Mouse (Mus musculus): ENCODE data around the gene Rab11fip2. TPM values are rescaled to one million over a fixed set of nuclear protein-coding genes. Genes with fewer than 3 reads are reported as not detected.

Rab11fip2 gene
- polyA plus RNA-seq, 1 experiment from 2014 or later: 7.2 TPM

GRCm38 (mm10) chr19:59885301-59885700 is 58.2 kb downstream of the Rab11fip2 start:
- no peak overlapping the region for H3K27ac ChIP-seq
- WGBS: 82% methylated on average over 2 of the region's 2 CpGs

GRCm38 (mm10) chr19:59877238-59877637 is 66.2 kb downstream of the Rab11fip2 start:
- Histone ChIP-seq H3K27ac (no peak overlapping the region), H3K36me3 (ENCODE audit: insufficient read depth, low read length) (no peaks in the 10 kb centered on the region), H3K4me3 (replicated peaks; ENCODE audit: low read depth, low read length) (no peak overlapping the region), H3K4me1 (replicated peaks; ENCODE audit: insufficient read depth, low read length) (no peaks in the 10 kb centered on the region), H3K9ac (ENCODE audit: low read depth, low read length) (no peak overlapping the region), H3K4me2 (ENCODE audit: low read length) (no peak overlapping the region), H3K9me3 (replicated peaks; ENCODE audit: low read length) (no peaks in the 10 kb centered on the region; the same call in 1 of the 2 replicates), H3K27me3 (ENCODE audit: insufficient read depth, low read length) (no peaks in the 10 kb centered on the region)
- TF ChIP-seq CTCF (IDR thresholded peaks at IDR 0.05; ENCODE audit: low read depth): no peak
- 88% methylated on average over 2 of the region's 2 CpGs for WGBS
- no peak for ATAC-seq (replicated peaks; ENCODE audit: low FRiP score, low read depth)
- DNase-seq (ENCODE audit: low spot score): no peak

More at GRCm38 (mm10) chr19:59885301-59885700, 58.2 kb downstream of the Rab11fip2 start:
- H3K4me2 ChIP-seq (ENCODE audit: low read length): no peak overlapping the region
- H3K9ac ChIP-seq (ENCODE audit: low read depth, low read length): no peak overlapping the region
- no peak for TF ChIP-seq CTCF (IDR thresholded peaks at IDR 0.05; ENCODE audit: low read depth)
- ATAC-seq (replicated peaks; ENCODE audit: low FRiP score, low read depth): no peak
- no peaks in the 10 kb centered on the region for H3K27me3 ChIP-seq (ENCODE audit: insufficient read depth, low read length)
- DNase-seq (ENCODE audit: low spot score): no peak
- no peak overlapping the region for H3K4me3 ChIP-seq (replicated peaks; ENCODE audit: low read depth, low read length)
- no peaks in the 10 kb centered on the region for H3K4me1 ChIP-seq (replicated peaks; ENCODE audit: insufficient read depth, low read length)
- no peaks in the 10 kb centered on the region for H3K36me3 ChIP-seq (ENCODE audit: insufficient read depth, low read length)
- H3K9me3 ChIP-seq (replicated peaks; ENCODE audit: low read length): no peaks in the 10 kb centered on the region

DNA sequence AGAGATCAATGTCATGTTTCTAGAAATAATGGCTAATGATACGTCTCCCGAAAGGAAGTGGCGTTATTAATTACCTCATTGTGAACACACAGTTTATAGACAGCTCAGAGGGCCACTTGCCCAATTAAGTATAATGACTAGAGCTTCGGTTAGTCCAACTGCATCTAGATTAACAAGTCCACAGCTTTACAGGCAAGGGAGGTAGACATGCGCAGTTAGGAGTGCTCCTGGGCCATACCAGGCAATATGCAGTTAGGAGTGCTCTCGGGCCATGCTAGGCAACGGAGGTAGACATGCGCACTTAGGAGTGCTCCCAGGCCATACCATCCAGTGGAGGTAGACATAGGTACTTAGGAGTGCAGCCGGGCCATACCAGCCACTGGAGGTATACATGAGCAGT is 76.8 kb downstream of the Rab11fip2 start:
- H3K4me2 ChIP-seq (ENCODE audit: low read length): no peak overlapping the region
- H3K27me3 ChIP-seq (ENCODE audit: insufficient read depth, low read length): no peaks in the 10 kb centered on the region
- H3K4me3 ChIP-seq (replicated peaks; ENCODE audit: low read depth, low read length): no peak overlapping the region
- no peak for TF ChIP-seq CTCF (IDR thresholded peaks at IDR 0.05; ENCODE audit: low read depth)
- H3K4me1 ChIP-seq (replicated peaks; ENCODE audit: insufficient read depth, low read length): no peaks in the 10 kb centered on the region
- H3K9me3 ChIP-seq (replicated peaks; ENCODE audit: low read length): no peaks in the 10 kb centered on the region
- H3K27ac ChIP-seq: no peak overlapping the region
- ATAC-seq (replicated peaks; ENCODE audit: low FRiP score, low read depth) (no peak), DNase-seq (ENCODE audit: low spot score) (no peak)
- 84% methylated on average over 9 of the region's 9 CpGs for WGBS
- H3K36me3 ChIP-seq (ENCODE audit: insufficient read depth, low read length): no peaks in the 10 kb centered on the region
- H3K9ac ChIP-seq (ENCODE audit: low read depth, low read length): no peak overlapping the region

DNA sequence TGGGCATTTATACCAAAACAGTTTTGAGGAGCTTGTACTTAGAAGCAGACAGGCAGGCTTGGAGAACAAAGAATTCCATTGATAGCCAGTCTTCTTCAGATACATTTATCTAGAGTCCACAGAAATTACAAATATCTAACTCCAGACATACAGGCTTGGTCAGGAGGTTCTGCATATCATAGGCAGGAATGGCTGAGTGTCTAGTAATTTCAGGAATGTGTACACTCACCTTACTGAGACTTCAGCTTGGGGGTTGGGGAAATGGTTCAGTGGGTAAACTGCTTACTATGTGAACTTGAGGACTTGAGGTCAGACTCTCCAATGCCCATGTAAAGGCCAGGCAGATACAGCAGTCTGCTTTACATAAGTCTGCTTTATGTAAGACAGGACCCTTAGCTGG is 81.0 kb downstream of the Rab11fip2 start:
- no peaks in the 10 kb centered on the region; the same call in 1 of the 2 replicates for H3K4me1 ChIP-seq (replicated peaks; ENCODE audit: insufficient read depth, low read length)
- ATAC-seq (replicated peaks; ENCODE audit: low FRiP score, low read depth): no peak
- DNase-seq (ENCODE audit: low spot score): peak; percentile 31
- no peaks in the 10 kb centered on the region for H3K36me3 ChIP-seq (ENCODE audit: insufficient read depth, low read length)
- TF ChIP-seq CTCF (IDR thresholded peaks at IDR 0.05; ENCODE audit: low read depth): no peak
- H3K4me3 ChIP-seq (replicated peaks; ENCODE audit: low read depth, low read length): no peak overlapping the region
- no peaks in the 10 kb centered on the region for H3K9me3 ChIP-seq (replicated peaks; ENCODE audit: low read length)
- H3K4me2 ChIP-seq (ENCODE audit: low read length): no peak overlapping the region
- H3K27me3 ChIP-seq (ENCODE audit: insufficient read depth, low read length): no peaks in the 10 kb centered on the region
- H3K27ac ChIP-seq: no peak overlapping the region
- H3K9ac ChIP-seq (ENCODE audit: low read depth, low read length): no peak overlapping the region

DNA sequence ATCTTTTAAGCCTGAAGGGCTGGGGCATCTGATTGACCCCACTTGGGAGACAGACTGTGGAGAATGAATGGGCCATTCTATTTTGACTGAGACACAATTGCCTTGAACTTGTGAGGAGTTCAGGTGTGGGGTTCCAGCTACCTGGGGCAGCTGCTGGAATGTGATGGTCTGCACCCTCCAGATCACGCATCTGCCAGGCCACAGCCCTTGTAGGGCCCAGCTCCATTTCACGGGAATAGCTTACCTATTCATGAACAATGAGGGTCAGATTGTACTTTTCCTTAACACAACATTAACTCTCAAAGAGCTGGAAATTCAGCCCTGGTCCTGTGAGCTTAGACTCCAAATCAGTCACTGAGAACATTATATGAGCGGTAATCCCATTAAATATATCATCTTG is 82.7 kb downstream of the Rab11fip2 start:
- 52% methylated on average over 3 of the region's 3 CpGs for WGBS
- no peak overlapping the region for H3K4me3 ChIP-seq (replicated peaks; ENCODE audit: low read depth, low read length)
- H3K9me3 ChIP-seq (replicated peaks; ENCODE audit: low read length): no peaks in the 10 kb centered on the region
- no peak overlapping the region for H3K4me2 ChIP-seq (ENCODE audit: low read length)
- H3K27ac ChIP-seq: 0 out of 2 replicates have a peak overlapping the region, but pooled peaks have one; percentile 6
- ATAC-seq (replicated peaks; ENCODE audit: low FRiP score, low read depth) (no peak), DNase-seq (ENCODE audit: low spot score) (no peak)
- no peaks in the 10 kb centered on the region; the same call in 1 of the 2 replicates for H3K4me1 ChIP-seq (replicated peaks; ENCODE audit: insufficient read depth, low read length)
- H3K36me3 ChIP-seq (ENCODE audit: insufficient read depth, low read length): no peaks in the 10 kb centered on the region
- no peak overlapping the region for H3K9ac ChIP-seq (ENCODE audit: low read depth, low read length)
- H3K27me3 ChIP-seq (ENCODE audit: insufficient read depth, low read length): no peaks in the 10 kb centered on the region
- TF ChIP-seq CTCF (IDR thresholded peaks at IDR 0.05; ENCODE audit: low read depth): no peak

DNA sequence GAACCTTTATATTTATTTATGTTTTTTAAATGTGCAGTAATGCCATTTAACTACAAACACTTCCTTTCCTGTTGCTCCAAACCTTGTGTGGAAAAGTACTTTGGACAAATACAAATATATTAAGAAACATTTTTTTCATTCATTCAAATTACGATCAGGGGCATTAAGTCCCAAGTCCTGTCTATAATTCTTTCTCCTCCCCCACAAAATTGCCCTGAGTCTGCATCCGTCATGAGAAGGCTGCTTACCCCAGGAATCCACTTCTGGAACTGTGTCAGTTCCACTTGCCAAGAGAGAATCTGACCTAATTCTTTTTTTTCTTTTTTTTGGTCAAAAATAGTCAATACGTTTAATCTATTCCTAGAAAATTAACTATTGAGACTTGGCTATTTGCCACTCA is 90.4 kb downstream of the Rab11fip2 start:
- H3K4me2 ChIP-seq (ENCODE audit: low read length): no peak overlapping the region
- H3K27me3 ChIP-seq (ENCODE audit: insufficient read depth, low read length): no peaks in the 10 kb centered on the region
- 49% methylated on average over 3 of the region's 3 CpGs for WGBS
- H3K9me3 ChIP-seq (replicated peaks; ENCODE audit: low read length): no peaks in the 10 kb centered on the region
- no peaks in the 10 kb centered on the region for H3K36me3 ChIP-seq (ENCODE audit: insufficient read depth, low read length)
- H3K4me3 ChIP-seq (replicated peaks; ENCODE audit: low read depth, low read length): no peak overlapping the region
- H3K9ac ChIP-seq (ENCODE audit: low read depth, low read length): no peak overlapping the region
- no peak for ATAC-seq (replicated peaks; ENCODE audit: low FRiP score, low read depth)
- no peak for TF ChIP-seq CTCF (IDR thresholded peaks at IDR 0.05; ENCODE audit: low read depth)
- DNase-seq (ENCODE audit: low spot score): peak; percentile 59
- no peak overlapping the region for H3K27ac ChIP-seq
- no peaks in the 10 kb centered on the region for H3K4me1 ChIP-seq (replicated peaks; ENCODE audit: insufficient read depth, low read length)

All from kidney, postnatal 0 days (tissue).